Mouse (Mus musculus) spleen, postnatal 4 days (tissue): ENCODE results near the gene Fdps.
A peak's percentile ranks its signal among the peaks of the same experiment; 100 is the strongest.

Experiments
- DNase-seq, 2 experiments: peaks; one replicate each; pipeline ENCODE4 v3.0.0; 2022; ENCODE audit warnings: low spot score in 2 of 2

The Fdps gene

DNA sequence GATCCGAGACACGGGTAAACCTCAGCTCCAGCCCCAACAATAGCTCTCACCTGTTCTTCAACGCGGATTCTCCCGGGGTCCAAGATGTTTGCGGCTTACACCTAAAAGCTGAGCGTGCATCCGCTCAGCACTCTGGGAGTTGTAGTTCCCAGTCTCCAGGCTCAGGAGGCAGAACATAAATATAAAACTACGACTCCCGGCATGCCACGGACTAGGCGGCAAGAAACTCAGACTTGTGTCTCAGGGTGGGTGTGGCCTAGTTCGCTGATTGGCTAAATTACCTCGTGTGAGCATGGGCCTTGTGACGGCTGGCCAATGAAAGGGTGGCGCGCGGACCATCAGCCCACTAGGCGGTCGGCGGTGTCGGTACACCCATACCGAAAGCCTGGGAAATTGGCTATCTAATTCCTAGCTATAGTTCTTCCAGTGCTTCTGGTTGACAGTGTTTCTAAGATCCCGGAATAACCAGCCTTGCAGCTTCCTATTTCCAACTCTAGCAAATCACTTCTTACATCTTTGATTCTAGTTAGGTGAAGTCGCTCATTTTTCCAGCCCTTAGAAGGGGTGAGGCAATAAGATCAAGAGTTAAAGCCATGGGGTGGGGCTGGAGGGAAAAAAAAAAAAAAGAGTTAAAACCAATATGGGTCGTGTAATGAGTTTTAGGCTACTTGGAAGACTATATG, at the start of gene Fdps:
Gene Fdps, minus strand, starts transcription at position 148 of the 683 bp plus-strand sequence.
- DNase-seq: peak; percentile 94 to 95

- DNase-seq: no peak
These were observed 46.8 kb upstream of the Fdps start for GRCm38 (mm10) chr3:89148567-89148966.

DNA sequence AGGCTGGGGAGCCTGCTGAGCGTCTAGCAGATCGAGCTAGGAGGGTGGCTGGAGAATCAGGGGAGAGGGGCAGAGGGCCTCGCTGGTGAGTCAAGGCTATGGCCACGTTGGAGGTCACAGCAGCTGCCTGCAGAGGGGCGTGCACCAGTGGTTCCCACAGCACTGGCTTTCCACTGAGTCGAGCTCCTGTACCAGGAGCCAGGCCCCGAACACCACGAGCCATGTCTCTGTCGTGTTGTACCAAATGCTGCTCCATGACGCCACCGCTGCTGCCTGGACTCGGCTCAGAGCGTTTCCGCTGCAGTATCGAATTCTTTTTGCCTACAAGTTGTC, 46.2 kb upstream of the Fdps start:
- DNase-seq: no peak

DNA sequence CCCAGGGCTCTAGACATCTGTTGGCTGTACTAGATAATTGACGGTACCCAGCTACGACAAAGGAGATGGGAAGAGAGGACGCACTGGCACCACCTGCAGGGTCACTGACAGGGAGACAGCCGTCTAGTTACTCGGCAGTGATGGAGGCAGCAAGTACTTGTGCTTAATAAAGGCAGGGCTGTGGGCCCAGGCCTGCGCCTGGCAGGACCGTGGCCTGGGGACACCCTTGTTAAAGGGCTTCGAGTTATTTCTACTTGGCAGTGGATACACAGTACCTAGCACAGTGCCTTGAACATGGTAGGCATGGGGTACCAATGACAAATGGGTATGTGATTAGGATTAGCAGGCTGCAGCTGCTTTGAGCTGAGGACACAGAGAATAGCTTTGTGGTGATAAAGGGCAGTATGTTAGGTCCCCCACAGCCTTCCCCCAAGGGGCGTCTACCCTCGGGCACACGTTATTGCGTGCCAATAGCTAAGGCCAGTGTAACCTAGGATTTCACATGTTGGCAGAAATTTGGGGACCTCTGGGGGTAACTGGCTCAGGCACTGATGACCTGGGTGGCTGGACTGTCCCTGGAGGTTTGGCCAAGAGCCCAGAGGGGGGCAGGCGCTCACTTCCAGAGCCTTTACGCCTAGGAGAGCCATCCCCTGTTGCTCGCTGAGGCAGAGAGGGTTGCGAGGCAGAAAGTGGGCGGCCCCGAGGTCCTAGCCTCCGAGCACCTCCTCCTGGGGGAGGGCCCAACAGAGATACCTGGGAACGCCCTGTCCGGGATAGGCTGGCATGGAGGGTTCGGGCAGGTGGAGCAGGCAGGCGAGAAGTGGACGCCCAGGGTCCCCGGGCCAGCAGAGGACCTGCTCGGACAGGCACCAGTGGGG, 45.6 kb upstream of the Fdps start:
- DNase-seq: peak; percentile 46 to 73

GRCm38 (mm10) chr3:89145566-89145965, 43.8 kb upstream of the Fdps start:
- DNase-seq: no peak

DNA sequence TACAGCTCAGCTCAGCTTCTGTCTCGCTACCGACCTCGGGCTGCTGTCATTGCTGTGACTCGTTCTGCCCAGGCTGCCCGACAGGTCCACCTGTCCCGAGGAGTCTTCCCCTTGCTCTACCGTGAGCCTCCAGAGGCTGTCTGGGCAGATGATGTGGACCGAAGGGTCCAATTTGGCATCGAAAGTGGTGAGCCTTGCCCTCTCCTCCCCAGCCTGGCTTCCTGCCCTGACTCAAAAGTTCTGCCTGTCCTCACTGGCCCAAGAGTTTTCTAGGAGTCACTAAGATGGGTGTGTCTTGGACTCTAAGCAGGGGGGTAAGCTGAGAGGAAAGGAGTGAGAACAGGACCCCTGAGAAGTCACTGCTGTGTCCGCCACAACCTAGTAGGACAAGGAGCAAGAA, 43.1 kb upstream of the Fdps start:
- DNase-seq: no peak

DNA sequence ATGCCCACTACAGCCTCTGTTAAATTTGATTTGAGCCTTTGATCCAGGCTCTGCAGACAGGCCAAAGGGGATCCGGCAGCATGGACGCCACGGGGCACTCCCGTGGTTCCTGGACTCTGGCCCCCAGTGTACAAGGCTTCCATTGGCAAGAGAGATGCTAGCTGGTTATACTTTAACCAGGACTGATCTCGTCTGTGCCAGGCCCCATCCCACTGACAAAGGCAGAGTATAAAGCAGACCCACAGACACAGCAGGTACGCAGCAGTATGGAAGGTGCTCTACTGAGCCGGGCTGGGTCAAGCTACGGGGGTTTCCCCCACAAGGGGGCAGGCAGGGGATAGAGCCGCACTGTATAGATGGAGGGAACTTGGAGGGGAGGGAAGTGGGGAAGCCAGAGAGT, 34.6 kb upstream of the Fdps start:
- DNase-seq: peak; percentile 54 to 74

GRCm38 (mm10) chr3:89135958-89136357, 34.2 kb upstream of the Fdps start, which contains the start of gene Pklr:
TSS of gene Pklr (plus strand) at chr3:89136142.
- no peak for DNase-seq

- DNase-seq: no peak
These were observed 32.0 kb upstream of the Fdps start for GRCm38 (mm10) chr3:89133752-89134151.

DNA sequence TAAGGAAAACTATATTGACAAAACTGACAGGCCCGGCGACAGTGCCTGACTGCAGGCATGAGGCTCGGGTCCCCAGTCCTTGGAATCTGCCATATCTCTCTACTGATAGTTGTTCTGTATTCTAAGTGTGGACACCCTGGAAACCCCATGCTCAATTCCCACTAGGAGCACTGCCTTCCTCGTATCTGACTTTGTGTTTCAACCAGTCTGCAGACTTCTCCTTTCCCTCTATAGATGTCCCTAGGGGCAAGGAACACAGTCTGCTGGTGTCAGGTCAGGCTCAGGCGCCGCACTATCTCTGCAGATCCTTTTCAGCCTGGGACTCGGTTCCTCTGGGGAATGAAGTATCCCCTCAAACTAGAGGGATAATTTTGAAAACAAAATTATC, 31.3 kb upstream of the Fdps start:
- DNase-seq: no peak

- DNase-seq: peak; percentile 80 to 81
These were observed 30.7 kb upstream of the Fdps start for GRCm38 (mm10) chr3:89132285-89133062.

- DNase-seq: no peak
These were observed 30.1 kb upstream of the Fdps start for GRCm38 (mm10) chr3:89131816-89132215.

GRCm38 (mm10) chr3:89129908-89130307, 28.1 kb upstream of the Fdps start:
- no peak for DNase-seq

GRCm38 (mm10) chr3:89125981-89126380, 24.2 kb upstream of the Fdps start:
- DNase-seq: no peak

DNA sequence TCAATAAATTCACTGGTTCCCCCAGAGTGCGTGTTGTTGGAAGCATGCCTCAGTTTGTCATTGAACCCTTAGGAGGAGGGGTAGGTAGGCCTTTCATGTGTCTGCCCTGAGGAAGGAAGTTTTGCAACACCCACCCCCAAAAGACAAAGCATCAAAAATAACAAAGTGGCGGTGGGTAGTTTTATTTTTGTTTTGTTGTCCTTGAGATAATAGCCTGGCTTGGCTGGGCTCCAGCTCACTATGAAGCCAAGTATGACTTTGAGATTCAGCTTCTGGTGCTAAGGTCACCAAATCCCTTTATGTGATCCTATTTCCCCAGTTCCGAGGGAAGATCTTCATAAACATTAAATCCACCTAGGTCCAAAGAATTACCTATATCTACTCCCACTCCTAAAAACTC, 22.5 kb upstream of the Fdps start:
- no peak for DNase-seq

GRCm38 (mm10) chr3:89123313-89123712, 21.6 kb upstream of the Fdps start:
- no peak for DNase-seq

DNA sequence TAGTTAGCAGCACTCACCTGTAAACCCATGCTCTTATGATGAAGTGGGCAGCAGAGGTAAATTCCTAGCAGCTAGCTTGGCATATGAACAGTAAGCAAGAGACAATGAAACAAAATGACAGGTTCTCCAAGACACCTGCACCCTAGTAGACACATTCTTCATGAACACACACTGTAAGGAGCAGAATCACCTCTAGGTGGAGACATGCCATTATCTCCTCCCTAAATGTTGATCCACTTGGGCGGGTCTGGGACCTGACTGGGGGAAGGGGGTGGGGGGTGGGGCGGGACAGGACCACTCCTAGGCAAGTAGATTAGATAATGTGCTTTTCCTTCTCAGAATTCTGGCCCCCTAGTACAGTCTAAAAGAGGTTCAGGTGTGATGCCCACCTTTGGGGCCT, 13.8 kb upstream of the Fdps start:
- no peak for DNase-seq

- no peak for DNase-seq
These were observed 11.3 kb upstream of the Fdps start for GRCm38 (mm10) chr3:89113058-89113457.

DNA sequence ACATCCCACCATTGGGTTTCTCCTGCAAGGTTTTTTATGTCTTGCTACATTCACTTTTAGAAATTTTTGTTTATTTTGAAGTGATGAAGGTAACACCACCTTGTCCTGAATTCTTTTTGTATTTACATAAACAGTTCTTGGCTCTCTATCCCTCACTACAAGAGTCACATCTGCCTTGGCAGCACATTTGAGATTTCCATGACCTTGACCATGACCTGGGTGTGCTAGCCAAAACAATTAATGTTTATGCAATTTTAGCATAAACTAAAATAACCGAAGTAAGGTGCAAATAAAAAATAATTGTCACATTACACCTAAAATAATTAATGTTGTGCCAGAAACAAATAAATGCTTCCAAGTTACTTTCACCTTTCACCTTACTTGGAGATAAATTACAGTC, 6.4 kb upstream of the Fdps start:
- DNase-seq: no peak

DNA sequence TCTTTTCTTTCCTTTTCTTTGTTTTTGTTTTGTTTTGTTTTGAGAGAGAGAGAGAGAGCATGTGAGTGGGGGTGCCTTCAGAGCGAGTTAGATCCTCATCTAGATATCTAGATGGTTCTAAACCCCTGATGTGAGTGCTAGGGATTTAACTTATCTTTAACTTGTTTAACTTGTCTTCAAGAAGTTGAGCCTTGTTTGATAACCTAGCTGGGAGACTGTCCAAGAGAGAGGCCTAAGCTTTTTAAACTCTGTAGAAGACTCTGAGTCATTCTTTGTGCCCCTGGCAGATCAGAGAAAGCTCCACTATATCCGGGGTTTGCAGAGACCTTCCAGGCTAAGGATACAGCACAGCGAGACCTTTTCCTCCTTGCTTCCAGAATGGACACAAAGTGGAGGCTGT, 5.8 kb upstream of the Fdps start:
- DNase-seq: no peak

DNA sequence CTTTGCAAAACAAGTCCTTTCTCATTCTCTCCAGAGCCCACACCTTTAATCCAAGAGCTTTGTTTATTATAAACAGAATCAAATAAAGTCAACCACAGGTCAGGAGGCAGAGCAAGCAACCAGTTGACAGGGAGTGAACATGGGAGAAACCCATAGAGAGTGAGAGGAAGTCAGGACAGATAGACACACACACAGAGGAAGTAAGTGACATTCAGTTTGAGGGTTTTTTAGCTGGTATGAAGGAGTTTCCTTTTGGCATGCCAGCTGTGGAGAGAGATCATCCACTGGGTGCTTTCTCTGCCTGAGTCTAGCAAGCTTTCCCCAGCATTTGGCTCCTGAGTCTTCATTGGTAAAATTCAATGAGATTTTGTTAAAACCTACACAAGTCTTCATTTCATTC, 5.1 kb upstream of the Fdps start:
- DNase-seq: no peak

DNA sequence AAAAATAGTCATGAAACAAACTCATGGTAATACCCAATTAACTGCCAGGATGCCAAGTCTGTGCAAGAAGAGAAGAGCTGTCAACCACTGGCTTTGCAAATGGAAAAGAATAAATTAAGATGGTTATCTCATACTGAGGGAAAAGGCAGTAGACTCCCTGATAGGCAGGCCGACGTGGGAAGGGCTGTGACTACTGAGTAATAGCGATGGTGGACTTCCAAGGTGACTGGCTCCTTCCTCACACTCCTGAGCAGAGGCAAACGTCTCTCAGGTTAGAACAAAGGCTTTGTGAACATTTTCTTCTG, 1.5 kb upstream of the Fdps start:
- no peak for DNase-seq
